Mouse (Mus musculus) stomach, embryonic 16.5 days (tissue): ENCODE measurements around the gene Aanat. TPM values are rescaled to one million over a fixed set of nuclear protein-coding genes. Genes with fewer than 3 reads are reported as not detected.
"Not testable (repeated sequence)": the region's sequence is repeated elsewhere in the genome, so short reads cannot be mapped to it uniquely, and the experiment has no call there.

Experiments used
- ATAC-seq: fragments of 200-750 bp; cut with Nextera tagmentation; 2 replicates; pipeline ENCODE4 v1.8.0; 2017; ENCODE audit warnings: moderate number of reproducible peaks, moderate TSS enrichment; ENCODE audit not compliant: insufficient read depth, low FRiP score
- H3K27ac ChIP-seq: fragments of 300-500 bp; sonication (generic); 2 replicates; pipeline ENCODE4 v1.5.1; 2014; ENCODE audit warnings: low read length
- H3K27me3 ChIP-seq: fragments of 300-500 bp; sonication (generic); 2 replicates; pipeline ENCODE4 v1.6.1; 2014; ENCODE audit warnings: low read length, control low read depth, mixed read lengths; ENCODE audit not compliant: control insufficient read depth, insufficient read depth
- H3K36me3 ChIP-seq: fragments of 300-500 bp; sonication (generic); 2 replicates; pipeline ENCODE4 v1.6.1; 2014; ENCODE audit warnings: low read length; ENCODE audit not compliant: control insufficient read depth, insufficient read depth
- H3K4me1 ChIP-seq: fragments of 300-500 bp; sonication (generic); 2 replicates; pipeline ENCODE4 v1.6.1; 2014; ENCODE audit warnings: low read length, control low read depth, mixed read lengths; ENCODE audit not compliant: control insufficient read depth, insufficient read depth
- H3K4me2 ChIP-seq: fragments of 300-500 bp; sonication (generic); 2 replicates; pipeline ENCODE4 v1.6.1; 2014; ENCODE audit warnings: low read depth, low read length, mixed read lengths
- H3K4me3 ChIP-seq: fragments of 300-500 bp; sonication (generic); replicated peaks from 2 replicates; pipeline ENCODE4 v1.5.1; 2014; ENCODE audit warnings: mild to moderate bottlenecking, low read length
- H3K9ac ChIP-seq: fragments of 300-500 bp; sonication (generic); 2 replicates; pipeline ENCODE4 v1.6.1; 2014; ENCODE audit warnings: low read length
- H3K9me3 ChIP-seq: fragments of 300-500 bp; sonication (generic); replicated peaks from 2 replicates; pipeline ENCODE4 v1.6.1; 2016; ENCODE audit warnings: low read length, control low read depth; ENCODE audit not compliant: control insufficient read depth
- WGBS: fragments of 180-500 bp; shearing (Covaris S2); extraction: QIAGEN DNeasy Blood & Tissue Kit; methylation state at CpG from one replicate; pipeline ENCODE4 v1.1.7; 2014; 5-methylcytosine and 5-hydroxymethylcytosine counted together
- polyA plus RNA-seq: library from polyadenylated mRNA; unstranded; fragments of >200 nt; fragmentation: Nextera tagmentation; extraction: Ambion mirVana; gene quantifications from 2 replicates; pipeline ENCODE4 v1.2.1, GENCODE M21; 2015

Gene Aanat
- polyA plus RNA-seq, 1 experiment from 2014 or later: not detected

GRCm38 (mm10) chr11:116598193-116598592 is 12.0 kb downstream of the Aanat start:
- Histone ChIP-seq H3K36me3 (no peaks in the 10 kb centered on the region), H3K9me3 (no peaks in the 10 kb centered on the region), H3K4me3 (no peak overlapping the region), H3K27ac (no peak overlapping the region), H3K27me3 (no peaks in the 10 kb centered on the region), H3K4me1 (no peaks in the 10 kb centered on the region), H3K4me2 (no peak overlapping the region), H3K9ac (no peak overlapping the region)
- WGBS: 82% methylated on average over 8 of the region's 8 CpGs
- no peak for ATAC-seq

DNA sequence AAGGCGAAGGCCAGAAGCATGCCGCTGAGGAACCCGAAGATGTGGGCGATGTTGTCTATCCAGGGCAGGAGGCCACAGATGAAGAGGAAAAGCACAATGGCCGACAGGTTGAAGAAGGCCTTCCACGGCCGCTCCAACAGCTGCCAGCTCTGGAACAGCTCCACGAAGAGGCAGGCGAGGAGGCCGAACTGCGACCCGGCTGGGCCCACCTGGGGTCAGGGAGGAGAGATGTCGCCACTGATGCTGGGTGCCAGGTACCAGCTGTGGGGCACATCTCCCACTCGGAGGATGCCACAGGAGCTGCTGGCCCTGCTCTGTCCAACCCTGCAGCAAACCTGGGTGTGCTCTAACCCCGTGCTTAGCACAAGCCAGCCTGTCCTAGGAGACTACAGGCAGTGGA is 13.0 kb downstream of the Aanat start:
- Histone ChIP-seq H3K4me3 (no peak overlapping the region), H3K9me3 (no peaks in the 10 kb centered on the region), H3K4me2 (no peak overlapping the region), H3K27ac (no peak overlapping the region), H3K9ac (no peak overlapping the region), H3K36me3 (peaks cover 3% of the 10 kb centered on the region; the same call in 1 of the 2 replicates), H3K27me3 (no peaks in the 10 kb centered on the region), H3K4me1 (no peaks in the 10 kb centered on the region)
- no peak for ATAC-seq
- 93% methylated on average over 15 of the region's 15 CpGs for WGBS

GRCm38 (mm10) chr11:116601166-116601565 is 14.9 kb downstream of the Aanat start:
- Histone ChIP-seq H3K36me3 (peaks cover 3% of the 10 kb centered on the region; the same call in 1 of the 2 replicates), H3K9me3 (no peaks in the 10 kb centered on the region), H3K4me2 (no peak overlapping the region), H3K4me1 (no peaks in the 10 kb centered on the region), H3K27me3 (no peaks in the 10 kb centered on the region), H3K9ac (no peak overlapping the region), H3K4me3 (no peak overlapping the region), H3K27ac (no peak overlapping the region)
- no peak for ATAC-seq
- WGBS: 94% methylated on average over 8 of the region's 8 CpGs

DNA sequence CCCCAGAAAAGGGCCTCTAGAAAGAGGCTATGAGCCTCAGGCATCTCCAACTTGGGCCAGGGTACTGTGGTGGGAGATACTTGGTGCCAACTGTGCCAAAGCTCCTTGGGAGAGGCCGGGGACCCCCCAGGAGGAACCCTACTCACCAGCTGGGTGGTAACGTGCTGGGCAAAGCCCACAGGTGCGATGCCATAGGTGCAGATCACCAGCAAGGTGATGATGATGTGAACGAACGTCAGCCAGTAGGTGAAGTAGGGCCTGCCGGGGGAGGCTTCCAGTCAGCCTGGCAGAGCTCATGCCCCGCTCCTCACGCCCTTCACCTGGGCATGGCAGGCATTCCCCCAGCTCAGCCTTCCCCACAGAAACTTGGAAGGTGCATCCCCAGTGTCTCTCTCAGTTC is 15.8 kb downstream of the Aanat start:
- Histone ChIP-seq H3K36me3 (peaks cover 3% of the 10 kb centered on the region; the same call in 1 of the 2 replicates), H3K27me3 (no peaks in the 10 kb centered on the region), H3K9ac (no peak overlapping the region), H3K27ac (no peak overlapping the region), H3K4me3 (no peak overlapping the region), H3K9me3 (no peaks in the 10 kb centered on the region), H3K4me2 (no peak overlapping the region), H3K4me1 (no peaks in the 10 kb centered on the region)
- ATAC-seq: no peak
- 89% methylated on average over 8 of the region's 8 CpGs for WGBS

GRCm38 (mm10) chr11:116603339-116603738 is 17.1 kb downstream of the Aanat start:
- Histone ChIP-seq H3K27me3 (no peaks in the 10 kb centered on the region), H3K4me3 (no peak overlapping the region), H3K4me1 (no peaks in the 10 kb centered on the region), H3K27ac (no peak overlapping the region), H3K4me2 (no peak overlapping the region), H3K9ac (no peak overlapping the region), H3K36me3 (peaks cover 3% of the 10 kb centered on the region; the same call in 1 of the 2 replicates), H3K9me3 (no peaks in the 10 kb centered on the region)
- 90% methylated on average over 10 of the region's 10 CpGs for WGBS
- no peak for ATAC-seq

GRCm38 (mm10) chr11:116604097-116604496 is 17.9 kb downstream of the Aanat start:
- Histone ChIP-seq H3K27me3 (no peaks in the 10 kb centered on the region), H3K9me3 (no peaks in the 10 kb centered on the region), H3K36me3 (peaks cover 3% of the 10 kb centered on the region; the same call in 1 of the 2 replicates), H3K4me2 (no peak overlapping the region), H3K4me3 (no peak overlapping the region), H3K9ac (no peak overlapping the region), H3K4me1 (no peaks in the 10 kb centered on the region), H3K27ac (no peak overlapping the region)
- ATAC-seq: no peak
- 89% methylated on average over 12 of the region's 12 CpGs for WGBS

GRCm38 (mm10) chr11:116607717-116608116 is 21.5 kb downstream of the Aanat start:
- Histone ChIP-seq H3K36me3 (peaks cover 3% of the 10 kb centered on the region; the same call in 1 of the 2 replicates), H3K4me3 (no peak overlapping the region), H3K27me3 (no peaks in the 10 kb centered on the region), H3K27ac (no peak overlapping the region), H3K4me1 (no peaks in the 10 kb centered on the region), H3K4me2 (no peak overlapping the region), H3K9ac (no peak overlapping the region), H3K9me3 (no peaks in the 10 kb centered on the region)
- no peak for ATAC-seq
- WGBS: 90% methylated on average over 3 of the region's 3 CpGs

DNA sequence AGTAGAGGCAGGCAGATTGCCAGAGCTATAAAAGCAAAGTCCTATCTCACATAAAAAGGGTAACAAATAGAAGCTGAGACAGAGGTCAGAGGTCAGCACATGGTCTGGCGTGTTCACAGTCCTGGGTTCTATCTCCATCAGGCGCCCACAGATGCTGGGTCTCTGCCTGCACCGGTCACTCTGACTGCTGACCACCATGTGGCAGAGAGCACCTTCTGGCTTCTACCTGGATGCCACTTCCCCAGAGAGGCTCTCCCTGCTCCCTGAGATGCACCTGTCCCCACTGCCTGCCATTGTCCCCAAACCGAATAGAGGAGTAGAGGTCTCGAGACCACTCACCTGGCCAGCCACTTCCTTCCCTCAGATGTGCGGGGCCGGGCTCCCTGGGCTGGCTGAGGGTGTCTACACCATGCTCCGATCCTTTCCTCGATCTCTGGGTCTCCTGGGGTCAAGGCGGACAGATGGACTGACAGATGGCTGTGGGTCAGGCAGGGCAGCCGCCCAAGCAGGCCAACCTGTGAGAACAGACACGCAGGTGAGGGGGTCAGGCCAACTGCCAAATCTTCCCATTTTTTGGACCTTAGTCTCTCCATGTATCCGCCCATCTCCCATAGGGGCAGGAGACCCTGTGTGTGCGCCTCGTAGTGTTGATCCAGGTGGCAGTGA is 23.9 kb downstream of the Aanat start:
- Histone ChIP-seq H3K9me3 (no peaks in the 10 kb centered on the region), H3K36me3 (no peaks in the 10 kb centered on the region), H3K27ac (no peak overlapping the region), H3K9ac (no peak overlapping the region), H3K27me3 (no peaks in the 10 kb centered on the region), H3K4me3 (no peak overlapping the region), H3K4me2 (no peak overlapping the region), H3K4me1 (no peaks in the 10 kb centered on the region)
- WGBS: 86% methylated on average over 15 of the region's 15 CpGs
- no peak for ATAC-seq

- H3K4me2 ChIP-seq, H3K4me3 ChIP-seq, H3K4me1 ChIP-seq, H3K36me3 ChIP-seq, H3K27ac ChIP-seq, H3K9me3 ChIP-seq, H3K9ac ChIP-seq, H3K27me3 ChIP-seq, ATAC-seq: not testable (repeated sequence)
- 87% methylated on average over 9 of the region's 9 CpGs for WGBS
Measured at GRCm38 (mm10) chr11:116611168-116611567, 24.9 kb downstream of the Aanat start.
